Mouse (Mus musculus) forebrain, embryonic 10.5 days (tissue): ENCODE measurements around the gene Card9. TPM values are rescaled to one million over a fixed set of nuclear protein-coding genes. Genes with fewer than 3 reads are reported as not detected.

Source experiments
- DNase-seq: peaks from one replicate; pipeline ENCODE4 v3.0.0-alpha.2; 2017; ENCODE audit warnings: low spot score; ENCODE audit errors: extremely low spot score
- H3K27ac ChIP-seq: fragments of 300-500 bp; sonication (generic); 2 replicates; pipeline ENCODE4 v1.5.1; 2016; ENCODE audit warnings: mild to moderate bottlenecking
- H3K27me3 ChIP-seq: fragments of 300-500 bp; sonication (generic); 2 replicates; pipeline ENCODE4 v1.6.1; 2016; ENCODE audit warnings: mild to moderate bottlenecking; ENCODE audit not compliant: poor library complexity, severe bottlenecking
- H3K36me3 ChIP-seq: fragments of 300-500 bp; sonication (generic); replicated peaks from 2 replicates; pipeline ENCODE4 v1.6.1; 2016; ENCODE audit warnings: mild to moderate bottlenecking, moderate library complexity
- H3K4me1 ChIP-seq: fragments of 300-500 bp; sonication (generic); 2 replicates; pipeline ENCODE4 v1.6.1; 2016
- H3K4me3 ChIP-seq: fragments of 300-500 bp; sonication (generic); 2 replicates; pipeline ENCODE4 v1.5.1; 2016; ENCODE audit warnings: mild to moderate bottlenecking, moderate library complexity
- H3K9me3 ChIP-seq: fragments of 300-500 bp; sonication (generic); 2 replicates; pipeline ENCODE4 v1.6.1; 2016; ENCODE audit warnings: mild to moderate bottlenecking, moderate library complexity
- WGBS: fragments of 180-500 bp; shearing (Covaris S2); methylation state at CpG from one replicate; pipeline ENCODE4 v1.1.7; 2016; 5-methylcytosine and 5-hydroxymethylcytosine counted together
- polyA plus RNA-seq: library from polyadenylated mRNA; unstranded; fragments of >200 nt; fragmentation: Nextera tagmentation; extraction: Ambion mirVana; gene quantifications from 2 replicates; pipeline ENCODE4 v1.2.1, GENCODE M21; 2016

Gene Card9
- polyA plus RNA-seq, 1 experiment from 2014 or later: 1.2 TPM

DNA sequence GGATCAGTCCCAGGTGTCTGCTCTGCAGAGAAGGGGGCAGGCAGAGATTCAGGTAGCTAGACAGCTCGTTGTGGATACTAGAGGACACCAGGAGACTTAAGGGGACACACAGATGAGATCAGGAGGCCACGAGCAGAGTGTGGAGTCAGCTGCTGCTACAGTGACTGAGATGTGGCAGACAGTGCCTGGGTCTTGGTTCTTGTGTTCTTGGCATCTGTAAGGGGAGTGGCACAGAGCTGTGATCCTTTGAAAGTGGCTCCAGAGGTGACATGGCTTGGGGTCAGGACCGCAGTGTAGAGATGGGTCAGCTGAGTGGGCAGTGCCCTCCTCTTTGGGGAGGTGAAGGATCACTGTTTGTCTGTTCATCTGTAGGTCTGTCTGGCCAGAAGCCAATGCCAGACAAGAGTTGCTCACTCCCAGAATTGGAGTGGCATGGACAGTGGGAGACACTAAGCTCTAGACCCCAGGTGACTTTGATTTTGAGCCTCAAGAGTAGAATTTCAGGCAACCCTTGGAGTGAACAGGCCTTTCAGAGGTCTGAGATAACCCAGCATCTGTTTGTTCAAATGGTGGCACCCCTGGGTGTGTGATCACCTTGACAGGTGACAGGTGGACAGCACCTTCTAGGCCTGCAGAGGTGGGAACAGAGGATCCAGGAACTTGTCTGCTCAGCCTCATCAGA lies 42.6 kb downstream of the Card9 start:
- Histone ChIP-seq H3K27ac (no peak overlapping the region), H3K36me3 (peaks cover 63% of the 10 kb centered on the region), H3K27me3 (no peaks in the 10 kb centered on the region), H3K9me3 (no peaks in the 10 kb centered on the region), H3K4me1 (peaks cover 63% of the 10 kb centered on the region), H3K4me3 (peak overlapping the region; percentile 91; the same call in 1 of the 2 replicates)
- DNase-seq: no peak
- 93% methylated on average over 3 of the region's 3 CpGs for WGBS

DNA sequence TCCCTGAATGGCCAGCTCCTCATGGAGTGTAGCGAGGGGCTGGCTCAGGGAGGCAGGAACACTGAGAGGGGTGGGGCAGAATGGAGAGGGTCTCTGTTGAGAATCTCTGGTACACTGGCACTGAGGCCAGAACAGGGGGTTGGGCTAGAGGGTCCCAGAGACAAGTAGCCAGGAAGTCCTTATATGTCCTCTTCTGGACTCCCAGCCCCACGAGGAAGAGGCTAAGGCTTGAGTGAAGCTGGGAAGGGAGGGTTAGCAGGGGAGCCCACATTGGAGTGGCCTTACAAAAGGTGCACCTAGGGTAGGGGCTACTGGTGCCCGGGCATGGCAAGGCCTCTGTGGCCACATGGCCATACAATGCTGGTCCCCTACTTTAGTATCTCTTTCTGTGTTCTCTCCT lies 43.3 kb downstream of the Card9 start:
- DNase-seq: no peak
- Histone ChIP-seq H3K36me3 (peaks cover 55% of the 10 kb centered on the region), H3K4me3 (peak overlapping the region; percentile 91), H3K4me1 (peaks cover 69% of the 10 kb centered on the region), H3K27me3 (no peaks in the 10 kb centered on the region), H3K27ac (0 out of 2 replicates have a peak overlapping the region, but pooled peaks have one; percentile 98), H3K9me3 (no peaks in the 10 kb centered on the region)
- WGBS: 78% methylated on average over 3 of the region's 3 CpGs

DNA sequence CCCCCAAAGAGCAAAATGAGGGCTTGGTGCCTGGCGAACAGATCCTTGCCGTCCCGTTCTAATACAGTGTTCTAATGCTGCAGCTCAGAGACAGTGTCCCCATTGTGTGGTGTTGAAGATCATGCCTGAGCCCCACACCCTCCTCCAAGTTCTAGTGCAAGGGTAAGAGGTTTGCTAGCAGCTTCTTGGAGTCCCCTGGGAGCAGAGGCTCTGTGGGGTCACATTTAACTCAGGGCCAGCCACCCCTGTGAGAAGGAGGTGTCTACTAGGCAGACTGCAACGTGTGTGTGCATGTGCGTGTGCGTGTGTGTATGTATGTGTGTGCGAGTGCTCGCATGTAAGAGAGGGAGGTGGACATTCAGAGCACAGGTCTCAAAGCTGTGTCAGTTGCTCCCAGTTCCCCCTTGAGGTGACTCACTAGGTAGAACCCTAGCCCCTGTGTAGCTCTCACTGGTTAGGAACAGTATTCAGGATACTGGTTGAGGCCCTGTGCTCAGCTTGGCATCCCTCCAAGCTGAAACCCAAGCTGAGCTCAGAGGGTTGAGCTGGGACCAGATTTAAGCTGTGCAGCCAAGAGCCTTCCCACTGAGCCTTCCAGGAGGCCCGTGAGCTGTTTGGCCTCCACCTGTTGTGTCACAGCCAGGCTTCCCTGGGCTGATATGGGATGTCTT lies 44.0 kb downstream of the Card9 start:
- H3K27ac ChIP-seq: peak overlapping the region; percentile 98
- H3K9me3 ChIP-seq: no peaks in the 10 kb centered on the region
- no peak for DNase-seq
- H3K4me3 ChIP-seq: peak overlapping the region; percentile 91
- H3K27me3 ChIP-seq: no peaks in the 10 kb centered on the region
- H3K4me1 ChIP-seq: peaks cover 71% of the 10 kb centered on the region
- H3K36me3 ChIP-seq: peaks cover 48% of the 10 kb centered on the region
- WGBS: 83% methylated on average over 9 of the region's 9 CpGs

DNA sequence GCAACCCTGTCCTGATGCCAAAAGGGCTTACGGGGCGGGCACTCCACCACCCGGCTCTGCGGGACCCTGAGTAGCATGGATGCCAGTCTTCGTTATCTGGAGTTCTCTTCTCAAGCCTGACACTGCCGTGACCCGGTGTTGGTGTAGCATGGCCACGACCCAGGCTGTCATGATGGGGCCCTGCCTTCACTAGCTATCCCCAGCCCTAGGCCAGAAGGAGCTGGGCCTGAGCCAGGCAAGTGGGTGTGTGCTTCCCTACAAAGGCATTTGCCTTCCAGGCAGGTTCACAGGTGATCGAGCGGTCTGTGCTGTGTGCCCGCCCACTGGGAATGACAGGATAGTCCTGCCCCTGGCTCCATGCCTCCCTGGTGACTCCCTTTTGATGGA lies 44.8 kb downstream of the Card9 start:
- Histone ChIP-seq H3K27ac (peak overlapping the region; percentile 98), H3K4me3 (peak overlapping the region; percentile 91), H3K27me3 (no peaks in the 10 kb centered on the region), H3K36me3 (peaks cover 41% of the 10 kb centered on the region), H3K9me3 (no peaks in the 10 kb centered on the region), H3K4me1 (peaks cover 74% of the 10 kb centered on the region)
- 2% methylated on average over 11 of the region's 11 CpGs for WGBS
- DNase-seq: no peak

DNA sequence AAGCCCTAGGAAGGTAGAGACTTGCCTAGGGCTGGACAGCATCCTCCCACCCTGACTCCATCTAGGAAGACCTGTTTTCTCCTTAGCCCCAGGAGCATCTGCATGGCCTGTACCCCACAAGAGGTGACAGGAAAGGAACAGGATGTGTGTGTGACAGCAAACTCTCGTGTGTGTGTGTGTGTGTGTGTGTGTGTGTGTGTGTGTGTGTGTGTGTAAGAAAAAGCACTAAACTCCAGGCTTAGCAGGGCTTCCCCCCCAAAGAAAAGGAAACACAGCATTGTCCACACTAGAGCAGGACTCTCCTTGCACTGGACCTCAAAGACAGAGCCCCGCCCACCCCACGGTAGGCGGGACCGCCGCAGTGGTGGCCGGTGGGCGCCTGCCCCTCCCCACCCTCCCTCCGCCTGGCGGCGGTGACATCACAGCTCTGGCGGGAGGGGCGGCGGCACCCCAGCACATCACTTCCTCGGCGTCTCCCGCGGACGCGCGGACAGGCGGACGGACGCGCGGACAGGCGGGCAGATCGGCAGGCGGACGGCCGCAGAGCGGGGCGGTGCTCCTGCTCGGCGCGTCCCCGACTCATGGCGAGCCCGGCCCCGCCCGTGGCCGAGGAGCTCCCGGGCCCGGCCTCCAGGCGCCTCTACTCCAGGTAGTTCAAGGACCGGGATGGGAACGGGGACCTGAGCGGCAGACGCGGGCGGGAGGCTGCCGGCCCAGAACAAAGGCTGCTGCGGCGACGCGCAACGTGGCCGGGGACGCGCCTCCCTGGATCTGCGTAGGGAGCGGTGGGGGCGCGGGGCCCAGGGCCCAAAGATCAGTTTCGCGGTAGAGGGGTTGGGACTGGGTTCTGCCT lies 45.4 kb downstream of the Card9 start, which contains the start of gene Gpsm1:
Gene Gpsm1 (plus strand): TSS at position 444 of the 853 bp plus-strand sequence.
- peak within 1 kb of the TSS; percentile 98 for H3K27ac ChIP-seq
- under 1% methylated on average over 65 of the region's 66 CpGs for WGBS
- H3K9me3 ChIP-seq: no peaks in the 10 kb centered on the region
- DNase-seq: peak; percentile 89
- no peaks in the 10 kb centered on the region for H3K27me3 ChIP-seq
- peaks cover 35% of the 10 kb centered on the region for H3K36me3 ChIP-seq
- peak within 1 kb of the TSS; percentile 91 for H3K4me3 ChIP-seq
- peaks cover 74% of the 10 kb centered on the region for H3K4me1 ChIP-seq

DNA sequence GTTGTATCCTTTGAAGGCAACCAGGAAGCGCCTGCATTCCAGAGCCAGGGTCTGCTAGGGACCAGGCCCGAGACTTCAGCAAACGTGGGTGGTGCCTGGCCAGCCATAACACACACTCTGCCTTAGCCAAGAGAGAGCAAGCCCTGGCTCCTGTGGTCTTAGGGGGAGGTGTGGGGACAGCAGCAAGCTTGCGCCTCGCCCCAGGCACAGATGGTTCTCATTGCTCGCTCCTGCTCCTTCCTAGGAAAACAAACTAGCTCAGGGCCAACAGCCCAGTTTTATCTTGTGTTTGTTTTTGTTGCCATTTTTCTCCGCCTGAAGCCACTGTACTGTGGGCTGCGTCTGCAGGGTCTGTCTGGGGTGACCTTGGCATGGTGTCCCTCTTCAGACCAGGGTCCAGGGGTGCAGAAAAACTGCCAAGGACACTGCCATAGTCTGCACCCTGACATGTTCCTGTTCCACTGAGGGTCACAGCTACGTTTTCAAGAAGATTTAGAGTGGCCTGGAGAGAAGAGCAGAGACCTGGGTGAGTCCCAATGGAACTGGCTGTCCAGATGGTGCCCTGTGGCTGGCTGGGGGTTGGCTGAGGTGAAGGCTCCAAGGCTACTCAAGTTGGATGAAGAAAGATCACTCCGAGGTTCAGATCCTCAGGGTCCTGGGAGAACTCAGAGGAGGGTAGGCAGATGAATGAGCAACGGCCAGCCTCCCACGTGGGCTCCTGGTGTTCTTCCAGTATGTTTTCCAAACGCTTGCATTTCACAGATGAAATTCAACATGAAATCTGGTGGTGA lies 46.2 kb downstream of the Card9 start:
- H3K4me1 ChIP-seq: peaks cover 74% of the 10 kb centered on the region
- no peaks in the 10 kb centered on the region for H3K9me3 ChIP-seq
- DNase-seq: no peak
- peak overlapping the region; percentile 91 for H3K4me3 ChIP-seq
- peak overlapping the region; percentile 98 for H3K27ac ChIP-seq
- H3K27me3 ChIP-seq: no peaks in the 10 kb centered on the region
- whole genome bisulfite sequencing: 63% methylated on average over 13 of the region's 13 CpGs
- peaks cover 27% of the 10 kb centered on the region for H3K36me3 ChIP-seq

DNA sequence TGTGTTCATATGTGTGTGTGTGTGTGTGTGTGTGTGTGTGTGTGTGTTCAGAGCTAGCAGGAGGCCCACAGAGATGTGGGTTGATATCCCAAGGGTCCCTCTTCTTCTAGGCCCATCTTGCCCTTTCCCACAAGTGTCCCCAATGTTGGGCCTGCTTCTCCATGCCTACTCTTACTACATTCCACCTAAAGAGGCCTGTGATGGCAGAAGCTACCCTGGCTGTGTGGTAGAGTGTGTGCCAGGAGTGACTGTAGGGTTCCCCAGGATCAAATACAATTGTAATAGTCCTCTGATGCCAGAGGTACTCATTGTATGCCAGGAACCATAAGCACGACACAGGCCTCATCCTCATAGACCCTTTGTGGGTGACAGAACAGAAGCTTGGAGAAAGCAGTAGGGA lies 47.3 kb downstream of the Card9 start:
- no peak for DNase-seq
- 91% methylated on average over 1 of the region's 1 CpGs for WGBS
- no peaks in the 10 kb centered on the region for H3K9me3 ChIP-seq
- H3K27ac ChIP-seq: peak overlapping the region; percentile 41
- no peak overlapping the region for H3K4me3 ChIP-seq
- H3K4me1 ChIP-seq: peaks cover 75% of the 10 kb centered on the region
- H3K27me3 ChIP-seq: no peaks in the 10 kb centered on the region
- H3K36me3 ChIP-seq: peaks cover 16% of the 10 kb centered on the region

DNA sequence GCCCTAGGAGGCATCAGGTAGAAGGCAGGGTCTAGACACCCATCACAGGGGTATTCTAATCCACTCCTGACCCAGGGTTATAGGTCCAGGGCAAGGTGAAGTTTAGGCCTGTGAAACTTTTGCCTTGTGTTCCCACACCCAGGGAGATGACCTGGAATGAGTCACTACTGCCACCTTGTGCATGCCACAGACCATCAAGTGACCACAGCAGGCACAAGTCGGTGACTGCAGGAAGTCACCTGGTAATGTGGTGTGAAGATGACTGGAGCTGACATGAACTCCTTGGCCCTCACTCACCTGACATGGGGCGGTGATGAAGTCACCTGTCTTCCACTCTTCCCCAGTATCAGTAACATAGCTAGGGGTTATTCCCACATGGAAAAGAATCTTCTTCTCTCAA lies 47.9 kb downstream of the Card9 start:
- H3K4me1 ChIP-seq: peaks cover 70% of the 10 kb centered on the region
- 0 out of 2 replicates have a peak overlapping the region, but pooled peaks have one; percentile 41 for H3K27ac ChIP-seq
- H3K9me3 ChIP-seq: no peaks in the 10 kb centered on the region
- H3K36me3 ChIP-seq: peaks cover 10% of the 10 kb centered on the region
- 68% methylated on average over 2 of the region's 2 CpGs for WGBS
- DNase-seq: no peak
- H3K4me3 ChIP-seq: no peak overlapping the region
- no peaks in the 10 kb centered on the region for H3K27me3 ChIP-seq

DNA sequence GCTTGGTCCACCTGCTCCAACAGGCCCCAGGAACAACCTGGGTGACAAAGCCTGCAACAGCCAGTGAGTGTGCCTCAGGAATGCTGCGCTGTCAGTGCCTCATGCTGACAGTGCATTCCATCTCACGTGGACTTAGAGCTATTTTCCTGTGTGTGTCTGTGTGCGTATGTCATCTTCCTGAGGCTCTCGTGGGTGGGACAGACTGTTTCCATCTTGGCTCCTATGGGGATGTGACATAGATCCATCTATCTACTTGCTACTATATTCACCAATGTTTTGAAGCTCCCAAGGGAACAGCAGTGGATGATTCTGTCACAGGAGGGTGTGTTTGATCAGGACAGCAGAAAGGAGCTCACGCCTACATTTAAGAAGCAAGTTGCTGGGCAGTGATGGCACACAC lies 48.8 kb downstream of the Card9 start:
- Histone ChIP-seq H3K27ac (no peak overlapping the region), H3K4me1 (peaks cover 61% of the 10 kb centered on the region), H3K27me3 (no peaks in the 10 kb centered on the region), H3K9me3 (no peaks in the 10 kb centered on the region), H3K4me3 (no peak overlapping the region), H3K36me3 (0 out of 2 replicates have a peak, but pooled peaks cover 1% of the 10 kb centered on the region)
- no peak for DNase-seq
- WGBS: 74% methylated on average over 5 of the region's 5 CpGs

DNA sequence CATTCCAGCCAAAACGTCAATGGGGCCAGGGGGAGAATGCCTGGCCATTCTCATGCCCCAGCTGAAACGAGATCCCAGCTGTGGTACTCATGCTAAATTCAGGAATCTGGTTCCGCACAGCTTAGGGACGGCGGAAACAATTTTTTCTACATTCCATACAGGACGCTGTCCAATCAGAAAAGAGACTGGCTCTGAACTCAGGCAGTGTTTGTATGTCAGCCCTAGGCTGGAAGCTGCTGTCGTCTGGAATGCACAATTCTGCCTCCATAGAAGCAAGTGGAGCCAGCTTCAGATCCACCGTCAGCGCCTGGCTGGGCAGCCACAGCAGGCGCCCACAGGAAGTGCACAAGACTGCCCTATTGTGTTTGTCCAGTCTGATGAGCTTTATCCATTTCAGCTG lies 51.0 kb downstream of the Card9 start:
- H3K36me3 ChIP-seq: no peaks in the 10 kb centered on the region
- no peaks in the 10 kb centered on the region for H3K27me3 ChIP-seq
- H3K9me3 ChIP-seq: no peaks in the 10 kb centered on the region
- peak overlapping the region; percentile 82 for H3K27ac ChIP-seq
- 27% methylated on average over 10 of the region's 10 CpGs for WGBS
- DNase-seq: peak; percentile 48
- peaks cover 40% of the 10 kb centered on the region for H3K4me1 ChIP-seq
- no peak overlapping the region for H3K4me3 ChIP-seq

DNA sequence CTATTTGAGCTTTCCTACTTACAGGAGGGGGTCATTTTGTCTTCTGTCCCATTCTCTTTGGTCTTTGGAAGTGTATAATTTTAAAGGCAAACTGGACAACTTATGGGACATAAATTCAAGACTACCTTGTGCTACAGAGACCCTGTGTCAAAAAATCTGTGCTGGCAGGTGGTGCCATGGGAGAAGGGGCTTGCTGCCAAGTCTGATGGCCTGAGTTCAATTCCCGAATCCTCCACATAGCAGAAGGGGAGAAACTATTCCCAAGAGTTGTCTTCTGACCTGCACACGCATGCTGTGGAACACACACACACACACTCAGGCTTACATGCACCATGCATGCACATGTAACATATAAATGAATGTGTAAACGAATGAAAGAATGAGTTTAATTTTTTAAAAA lies 54.0 kb downstream of the Card9 start:
- no peak overlapping the region for H3K4me3 ChIP-seq
- no peaks in the 10 kb centered on the region for H3K36me3 ChIP-seq
- H3K27ac ChIP-seq: no peak overlapping the region
- no peaks in the 10 kb centered on the region for H3K9me3 ChIP-seq
- H3K27me3 ChIP-seq: no peaks in the 10 kb centered on the region
- 92% methylated on average over 3 of the region's 3 CpGs for WGBS
- no peak for DNase-seq
- peaks cover 23% of the 10 kb centered on the region for H3K4me1 ChIP-seq

DNA sequence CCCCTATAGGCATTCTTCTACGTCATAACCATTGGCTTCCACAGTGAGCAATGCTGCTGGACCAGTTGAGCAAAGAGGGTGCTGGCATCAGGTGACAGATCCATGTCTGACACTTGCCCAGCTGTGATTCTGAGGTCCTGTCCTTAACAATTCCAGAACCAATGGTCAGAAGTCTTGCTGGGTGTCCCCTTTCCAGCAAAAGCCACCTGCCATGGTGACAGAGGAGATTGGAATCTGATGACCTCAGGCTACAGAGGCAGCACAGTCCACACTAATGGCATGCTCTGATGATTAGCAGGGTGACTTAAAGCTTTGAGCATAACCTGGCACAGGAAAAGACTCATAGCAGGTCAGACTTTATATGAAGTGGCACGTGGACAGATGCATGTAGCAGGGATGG lies 55.2 kb downstream of the Card9 start:
- 80% methylated on average over 2 of the region's 2 CpGs for WGBS
- Histone ChIP-seq H3K27me3 (peaks cover under 1% of the 10 kb centered on the region), H3K36me3 (no peaks in the 10 kb centered on the region), H3K4me1 (peaks cover 26% of the 10 kb centered on the region), H3K9me3 (no peaks in the 10 kb centered on the region), H3K27ac (no peak overlapping the region), H3K4me3 (no peak overlapping the region)
- no peak for DNase-seq
